Mouse (Mus musculus) bone marrow macrophage, adult 2 months (primary cell): ENCODE results near the gene Gnb5.

Source experiments
- CTCF ChIP-seq: IDR thresholded peaks from 2 replicates; pipeline ENCODE4 v1.5.1; 2012; ENCODE audit warnings: low read depth, mild to moderate bottlenecking, low read length, moderate library complexity
- POLR2A ChIP-seq: IDR thresholded peaks from 2 replicates; pipeline ENCODE4 v1.6.1; 2012; ENCODE audit warnings: mild to moderate bottlenecking, low read depth, low read length, borderline replicate concordance

GRCm38 (mm10) chr9:75261332-75261872 lies 44.7 kb upstream of the Gnb5 start:
- TF ChIP-seq CTCF = no peak
- TF ChIP-seq POLR2A = no peak
